Mouse (Mus musculus): ENCODE results near the gene Cdhr2. TPM values are rescaled to one million over a fixed set of nuclear protein-coding genes. Genes with fewer than 3 reads are reported as not detected.
A peak's percentile ranks its signal among the peaks of the same experiment; 100 is the strongest.

Cdhr2 gene
- polyA plus RNA-seq, 1 experiment from 2014 or later, result 10.0 TPM

DNA sequence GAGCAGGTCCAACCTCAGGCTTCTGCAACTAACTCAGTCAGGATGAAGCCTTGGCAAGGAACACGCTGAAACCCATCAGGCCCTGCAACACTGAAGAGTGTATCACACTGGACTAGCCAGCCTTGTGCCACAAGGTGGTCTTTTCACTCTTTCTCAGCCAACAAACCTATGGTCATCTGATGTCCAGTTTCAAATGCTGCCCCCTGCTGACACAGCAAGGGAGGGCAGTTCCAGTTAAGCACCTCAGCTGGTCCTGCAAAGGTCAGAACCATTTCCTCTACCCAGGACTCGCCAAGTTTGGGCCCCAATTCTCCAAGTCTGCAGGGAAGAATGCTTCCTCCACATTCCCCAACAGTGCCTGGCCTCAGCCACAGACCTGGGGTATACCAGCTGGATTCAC is 16.1 kb upstream of the Cdhr2 start:
- Histone ChIP-seq H3K4me3 (replicated peaks; ENCODE audit: low read depth, low read length) (peak overlapping the region; percentile 83), H3K27me3 (ENCODE audit: insufficient read depth, low read length) (no peaks in the 10 kb centered on the region), H3K27ac (0 out of 2 replicates have a peak overlapping the region, but pooled peaks have one; percentile 2), H3K9me3 (replicated peaks; ENCODE audit: low read length) (no peaks in the 10 kb centered on the region), H3K4me1 (replicated peaks; ENCODE audit: insufficient read depth, low read length) (peaks cover 20% of the 10 kb centered on the region), H3K9ac (ENCODE audit: low read depth, low read length) (0 out of 2 replicates have a peak overlapping the region, but pooled peaks have one; percentile 31), H3K4me2 (ENCODE audit: low read length) (peak overlapping the region; percentile 62), H3K36me3 (ENCODE audit: insufficient read depth, low read length) (peaks cover 34% of the 10 kb centered on the region)
- DNase-seq (ENCODE audit: low spot score) (peak; percentile 69), ATAC-seq (replicated peaks; ENCODE audit: low FRiP score, low read depth) (no peak)
- TF ChIP-seq CTCF (IDR thresholded peaks at IDR 0.05; ENCODE audit: low read depth), result peak; percentile 79
- 29% methylated on average over 2 of the region's 2 CpGs for WGBS

DNA sequence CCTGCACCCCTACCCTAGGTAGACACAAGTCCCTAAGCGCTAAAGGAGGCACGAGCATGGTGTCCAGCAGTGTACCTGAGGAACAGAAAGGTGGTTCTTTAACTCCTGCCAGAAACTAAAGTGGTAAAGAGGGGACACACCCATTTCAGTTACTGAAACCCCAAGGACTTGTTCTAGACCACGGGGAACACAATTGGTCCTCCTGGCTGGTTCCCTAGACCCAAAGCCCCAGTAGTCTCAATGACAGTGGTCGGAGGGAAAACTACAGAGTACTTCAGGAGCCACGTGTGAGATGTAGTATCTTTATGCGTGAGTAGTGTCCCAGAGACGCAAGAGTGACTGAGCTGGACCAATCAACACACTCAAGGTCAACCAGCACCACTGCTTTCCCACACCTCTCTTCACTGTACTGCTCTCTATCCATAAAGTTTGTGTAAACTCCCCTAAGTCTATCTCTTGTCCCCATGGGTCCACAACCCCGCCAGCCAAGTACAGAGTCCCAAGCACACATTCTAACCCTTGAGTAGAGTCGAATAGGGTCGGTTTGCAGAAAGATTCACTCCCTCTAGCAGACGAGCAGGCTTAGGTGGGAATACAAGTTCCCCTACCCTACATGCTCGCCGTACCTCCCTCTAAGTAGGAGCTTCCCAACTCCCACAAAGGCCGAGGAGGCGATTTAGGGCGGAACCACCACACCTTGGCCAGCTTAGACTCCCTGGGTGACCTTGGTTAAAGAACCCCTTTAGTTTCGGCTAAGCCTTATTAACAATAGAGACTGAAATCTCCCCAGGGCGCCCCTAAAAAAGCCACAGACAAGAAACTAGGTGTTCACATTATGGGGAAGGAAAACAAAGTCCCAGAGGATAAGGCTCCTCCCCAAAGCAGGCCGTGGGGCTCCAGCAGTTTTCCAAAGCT is 14.9 kb upstream of the Cdhr2 start:
- Histone ChIP-seq H3K4me1 (replicated peaks; ENCODE audit: insufficient read depth, low read length) (peaks cover 20% of the 10 kb centered on the region), H3K9me3 (replicated peaks; ENCODE audit: low read length) (no peaks in the 10 kb centered on the region), H3K4me3 (replicated peaks; ENCODE audit: low read depth, low read length) (peak overlapping the region; percentile 83), H3K4me2 (ENCODE audit: low read length) (peak overlapping the region; percentile 62), H3K9ac (ENCODE audit: low read depth, low read length) (peak overlapping the region; percentile 92), H3K27me3 (ENCODE audit: insufficient read depth, low read length) (no peaks in the 10 kb centered on the region), H3K36me3 (ENCODE audit: insufficient read depth, low read length) (peaks cover 22% of the 10 kb centered on the region), H3K27ac (peak overlapping the region; percentile 98)
- ATAC-seq (replicated peaks; ENCODE audit: low FRiP score, low read depth) (no peak), DNase-seq (ENCODE audit: low spot score) (no peak)
- 5% methylated on average over 19 of the region's 19 CpGs for WGBS
- no peak for TF ChIP-seq CTCF (IDR thresholded peaks at IDR 0.05; ENCODE audit: low read depth)

DNA sequence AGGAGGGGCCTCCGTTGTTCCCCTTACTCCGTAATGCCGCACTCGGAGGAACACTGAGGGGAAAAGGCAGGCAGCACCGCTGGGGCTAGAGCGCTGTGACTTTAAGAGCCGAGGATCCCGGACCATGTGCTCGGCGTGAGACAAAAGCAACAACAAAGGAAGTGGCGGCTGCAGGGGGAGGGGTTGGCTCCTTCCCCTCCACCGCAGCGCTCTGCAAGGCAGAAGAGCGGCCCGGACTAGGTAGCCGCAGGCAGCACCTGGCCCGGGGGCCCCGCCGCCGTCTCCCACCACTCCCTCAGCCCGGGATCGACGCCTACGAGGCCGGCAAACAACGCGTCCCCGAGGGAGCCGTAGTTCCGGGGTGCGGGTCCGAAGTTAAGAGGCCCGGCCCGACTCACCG is 14.2 kb upstream of the Cdhr2 start:
- peaks cover 15% of the 10 kb centered on the region for H3K36me3 ChIP-seq (ENCODE audit: insufficient read depth, low read length)
- ATAC-seq (replicated peaks; ENCODE audit: low FRiP score, low read depth) (peak; percentile 45), DNase-seq (ENCODE audit: low spot score) (peak; percentile 93)
- no peaks in the 10 kb centered on the region for H3K27me3 ChIP-seq (ENCODE audit: insufficient read depth, low read length)
- peak overlapping the region; percentile 62 for H3K4me2 ChIP-seq (ENCODE audit: low read length)
- H3K4me1 ChIP-seq (replicated peaks; ENCODE audit: insufficient read depth, low read length), result peaks cover 25% of the 10 kb centered on the region
- no peaks in the 10 kb centered on the region for H3K9me3 ChIP-seq (replicated peaks; ENCODE audit: low read length)
- H3K4me3 ChIP-seq (replicated peaks; ENCODE audit: low read depth, low read length), result peak overlapping the region; percentile 83
- TF ChIP-seq CTCF (IDR thresholded peaks at IDR 0.05; ENCODE audit: low read depth), result no peak
- peak overlapping the region; percentile 98 for H3K27ac ChIP-seq
- under 1% methylated on average over 33 of the region's 35 CpGs for WGBS
- peak overlapping the region; percentile 92 for H3K9ac ChIP-seq (ENCODE audit: low read depth, low read length)

DNA sequence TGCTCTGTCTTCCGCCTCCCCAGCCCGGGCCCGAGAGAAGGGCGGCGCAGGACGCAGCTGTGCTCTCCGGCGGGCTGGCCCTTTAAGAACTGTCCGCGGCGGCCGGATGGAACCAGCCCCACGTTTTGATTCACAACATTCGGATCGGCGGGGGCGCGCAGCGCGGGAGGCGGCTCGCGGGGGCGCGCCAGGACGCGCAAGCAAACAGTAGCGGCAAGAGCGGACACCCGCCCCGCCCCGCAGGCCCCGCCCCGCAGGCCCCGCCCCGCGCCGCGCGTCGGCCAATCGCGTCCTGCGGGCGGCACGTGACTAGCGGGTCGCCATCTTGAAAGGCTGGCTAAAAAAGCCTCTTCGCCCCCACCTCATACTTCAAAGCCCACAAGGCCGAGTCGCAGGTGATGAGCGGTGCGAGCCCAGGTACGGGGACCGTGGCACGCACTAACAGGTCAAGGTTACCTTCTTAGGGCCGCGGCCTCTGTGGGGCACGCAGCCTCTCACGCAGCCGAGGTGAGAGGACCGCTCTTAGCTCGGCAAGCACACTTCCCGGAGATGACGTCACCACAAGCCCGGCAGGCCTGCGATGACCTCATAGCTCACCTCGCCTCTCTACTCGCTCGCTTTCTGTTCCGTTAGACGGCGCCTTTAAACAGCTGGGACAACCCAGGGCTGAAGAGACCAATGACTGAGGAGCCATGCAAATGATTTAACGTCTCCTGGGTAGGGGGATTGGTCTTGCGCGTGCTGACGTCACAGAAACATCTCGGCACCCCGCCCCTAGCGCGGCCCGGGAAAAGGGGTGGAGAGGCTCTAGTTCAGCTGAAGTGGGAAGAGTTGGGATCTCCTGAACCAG is 13.5 kb upstream of the Cdhr2 start:
- no peak for TF ChIP-seq CTCF (IDR thresholded peaks at IDR 0.05; ENCODE audit: low read depth)
- H3K9ac ChIP-seq (ENCODE audit: low read depth, low read length), result peak overlapping the region; percentile 92
- ATAC-seq (replicated peaks; ENCODE audit: low FRiP score, low read depth) (peak; percentile 88), DNase-seq (ENCODE audit: low spot score) (peak; percentile 97)
- H3K9me3 ChIP-seq (replicated peaks; ENCODE audit: low read length), result no peaks in the 10 kb centered on the region
- peaks cover 31% of the 10 kb centered on the region for H3K4me1 ChIP-seq (replicated peaks; ENCODE audit: insufficient read depth, low read length)
- H3K27ac ChIP-seq, result peak overlapping the region; percentile 98
- peak overlapping the region; percentile 62 for H3K4me2 ChIP-seq (ENCODE audit: low read length)
- no peaks in the 10 kb centered on the region for H3K27me3 ChIP-seq (ENCODE audit: insufficient read depth, low read length)
- H3K4me3 ChIP-seq (replicated peaks; ENCODE audit: low read depth, low read length), result peak overlapping the region; percentile 83
- WGBS, result under 1% methylated on average over 81 of the region's 82 CpGs
- H3K36me3 ChIP-seq (ENCODE audit: insufficient read depth, low read length), result peaks cover 8% of the 10 kb centered on the region

DNA sequence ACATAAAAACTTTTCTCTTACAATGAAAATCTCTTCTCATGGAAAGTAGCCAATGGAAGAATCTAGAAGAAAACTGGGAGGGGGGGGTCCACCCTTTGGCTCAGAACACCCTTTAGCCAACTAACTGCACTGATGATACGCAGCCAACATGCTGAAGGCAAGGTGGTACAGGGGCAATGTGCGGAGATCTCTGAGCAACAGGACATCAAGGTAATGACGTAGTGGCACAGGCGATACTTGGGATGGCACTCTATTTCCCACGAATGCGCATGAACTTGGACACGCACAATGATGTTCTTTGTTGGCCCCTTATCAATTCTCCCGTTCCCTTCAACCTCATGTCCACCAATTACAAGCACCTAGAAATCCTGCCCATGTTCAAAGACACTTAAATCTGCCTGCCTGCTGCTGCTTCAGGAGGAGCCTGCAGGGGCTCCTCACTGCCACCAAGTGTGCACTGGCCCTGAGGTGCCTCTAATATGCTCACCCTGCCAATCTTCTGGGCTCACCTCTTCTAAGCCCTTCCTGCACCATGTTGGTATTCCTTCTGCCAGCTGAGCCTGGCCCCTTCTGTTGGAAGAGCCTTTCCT is 11.0 kb upstream of the Cdhr2 start:
- peaks cover 22% of the 10 kb centered on the region for H3K4me1 ChIP-seq (replicated peaks; ENCODE audit: insufficient read depth, low read length)
- no peak for DNase-seq (ENCODE audit: low spot score)
- H3K36me3 ChIP-seq (ENCODE audit: insufficient read depth, low read length), result no peaks in the 10 kb centered on the region
- no peak overlapping the region for H3K27ac ChIP-seq
- H3K27me3 ChIP-seq (ENCODE audit: insufficient read depth, low read length), result no peaks in the 10 kb centered on the region
- 93% methylated on average over 8 of the region's 8 CpGs for WGBS
- H3K4me3 ChIP-seq (replicated peaks; ENCODE audit: low read depth, low read length), result no peak overlapping the region
- no peak for TF ChIP-seq CTCF (IDR thresholded peaks at IDR 0.05; ENCODE audit: low read depth)
- no peak overlapping the region for H3K4me2 ChIP-seq (ENCODE audit: low read length)
- H3K9ac ChIP-seq (ENCODE audit: low read depth, low read length), result no peak overlapping the region
- ATAC-seq (replicated peaks; ENCODE audit: low FRiP score, low read depth), result no peak
- no peaks in the 10 kb centered on the region for H3K9me3 ChIP-seq (replicated peaks; ENCODE audit: low read length)

DNA sequence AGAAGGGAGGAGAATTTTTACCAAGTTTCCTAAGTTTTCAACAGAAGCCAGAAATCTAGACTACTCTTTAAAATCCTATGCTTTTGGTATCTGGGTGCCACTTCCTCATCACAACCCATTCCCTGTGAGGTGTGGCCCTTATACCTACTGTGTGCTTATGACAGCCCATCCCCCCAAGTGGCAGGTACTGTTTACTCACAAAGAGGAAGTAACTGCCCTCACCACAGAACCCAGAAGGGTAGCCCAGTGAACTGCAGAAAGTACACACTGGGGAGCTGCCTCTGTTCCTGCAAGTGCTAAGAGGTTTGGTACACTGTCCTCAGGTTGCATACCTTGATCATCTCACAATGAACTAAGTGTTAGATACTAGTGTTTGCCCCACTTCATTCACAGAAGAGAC is 9.5 kb upstream of the Cdhr2 start:
- Histone ChIP-seq H3K9ac (ENCODE audit: low read depth, low read length) (no peak overlapping the region), H3K4me3 (replicated peaks; ENCODE audit: low read depth, low read length) (no peak overlapping the region), H3K4me1 (replicated peaks; ENCODE audit: insufficient read depth, low read length) (peaks cover 11% of the 10 kb centered on the region; the same call in 1 of the 2 replicates), H3K27ac (no peak overlapping the region), H3K9me3 (replicated peaks; ENCODE audit: low read length) (no peaks in the 10 kb centered on the region), H3K4me2 (ENCODE audit: low read length) (no peak overlapping the region; the same call in 1 of the 2 replicates), H3K27me3 (ENCODE audit: insufficient read depth, low read length) (no peaks in the 10 kb centered on the region), H3K36me3 (ENCODE audit: insufficient read depth, low read length) (no peaks in the 10 kb centered on the region)
- DNase-seq (ENCODE audit: low spot score) (no peak), ATAC-seq (replicated peaks; ENCODE audit: low FRiP score, low read depth) (no peak)
- TF ChIP-seq CTCF (IDR thresholded peaks at IDR 0.05; ENCODE audit: low read depth), result no peak

Measured in kidney, postnatal 0 days (tissue).